Mouse (Mus musculus): ENCODE measurements around the gene Adnp.

Adnp gene

GRCm38 (mm10) chr2:168206725-168207644 is at the start of gene Adnp:
Adnp (minus strand) TSS chr2:168207112.
- peak; percentile 95 to 99 for DNase-seq

- DNase-seq, result peak; percentile 60 to 76
These were observed 49.6 kb upstream of the Adnp start for GRCm38 (mm10) chr2:168256506-168256905.

GRCm38 (mm10) chr2:168253822-168254221 is 46.9 kb upstream of the Adnp start:
- DNase-seq, result no peak

GRCm38 (mm10) chr2:168252639-168253292 is 45.9 kb upstream of the Adnp start:
- DNase-seq, result peak in 1 of 2 experiments; percentile 49

GRCm38 (mm10) chr2:168250270-168250669 is 43.4 kb upstream of the Adnp start:
- DNase-seq, result peak; percentile 83 to 94

- DNase-seq, result peak in 1 of 2 experiments; percentile 13
These were observed 41.9 kb upstream of the Adnp start for GRCm38 (mm10) chr2:168248856-168249245.

- no peak for DNase-seq
These were observed 41.4 kb upstream of the Adnp start for GRCm38 (mm10) chr2:168248167-168248855.

- no peak for DNase-seq
These were observed 38.7 kb upstream of the Adnp start for GRCm38 (mm10) chr2:168245571-168245970.

GRCm38 (mm10) chr2:168243278-168243677 is 36.4 kb upstream of the Adnp start:
- no peak for DNase-seq

GRCm38 (mm10) chr2:168242841-168243240 is 35.9 kb upstream of the Adnp start:
- DNase-seq, result no peak

- no peak for DNase-seq
These were observed 31.4 kb upstream of the Adnp start for GRCm38 (mm10) chr2:168238335-168238734.

- no peak for DNase-seq
These were observed 26.4 kb upstream of the Adnp start for GRCm38 (mm10) chr2:168233286-168233685.

GRCm38 (mm10) chr2:168231471-168231829 is 24.5 kb upstream of the Adnp start:
- DNase-seq, result no peak

- DNase-seq, result peak; percentile 9 to 52
These were observed 24.0 kb upstream of the Adnp start for GRCm38 (mm10) chr2:168230773-168231470.

- peak; percentile 85 to 90 for DNase-seq
These were observed 23.3 kb upstream of the Adnp start, which contains the start of the genes Gm20716, Dpm1 and Mocs3 for GRCm38 (mm10) chr2:168230026-168230728. Gm20716 (minus strand) TSS chr2:168230364. Dpm1 (minus strand) TSS chr2:168230591. Mocs3 (plus strand) TSS chr2:168230622.

GRCm38 (mm10) chr2:168229116-168230025 is 22.5 kb upstream of the Adnp start:
- DNase-seq, result peak; percentile 49 to 80

- DNase-seq, result no peak
These were observed 16.4 kb upstream of the Adnp start for GRCm38 (mm10) chr2:168223326-168223725.

- no peak for DNase-seq
These were observed 7.0 kb upstream of the Adnp start for GRCm38 (mm10) chr2:168213788-168214397.

- DNase-seq, result peak in 1 of 2 experiments; percentile 7
These were observed 971 bp upstream of the Adnp start for GRCm38 (mm10) chr2:168207883-168208282.

Measured in kidney, postnatal 25 days (tissue).